Mouse (Mus musculus): ENCODE measurements at regions not wholly inside any gene's neighbourhood (a gene's known extent, or its start where the extent isn't known, plus 50 kb on each side); places are given as distances from the start of the nearest gene placed in this dataset.
A peak's percentile ranks its signal among the peaks of the same experiment; 100 is the strongest.

DNA sequence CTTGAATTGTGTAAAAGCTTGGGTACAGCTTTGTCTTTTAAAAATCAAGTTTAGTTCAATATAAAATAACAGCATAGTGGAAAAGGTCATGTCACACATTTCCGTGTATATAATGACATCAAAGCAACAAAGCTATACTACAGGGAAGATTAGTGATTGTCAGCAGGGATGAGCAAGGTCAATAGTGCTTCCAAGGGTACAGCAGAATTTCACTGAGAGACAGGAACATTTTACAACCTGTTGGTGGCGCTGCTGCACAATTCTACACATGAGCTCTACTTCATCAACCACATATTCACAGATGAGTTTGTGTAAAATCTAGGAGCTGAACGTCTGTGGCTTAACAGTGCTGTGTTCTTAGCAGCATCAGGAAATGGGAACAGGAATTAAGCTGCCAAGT lies 74.3 kb upstream of the A2m start:
- no peak overlapping the region for H3K27ac ChIP-seq
- peak; percentile 73 for DNase-seq (ENCODE audit: low spot score)
- no peak overlapping the region for H3K4me2 ChIP-seq (replicated peaks)
- no peaks in the 10 kb centered on the region for H3K4me1 ChIP-seq (replicated peaks; ENCODE audit: control insufficient read depth, insufficient read depth, low read length)
- no peaks in the 10 kb centered on the region for H3K27me3 ChIP-seq (ENCODE audit: control insufficient read depth, insufficient read depth, low read length)
- H3K4me3 ChIP-seq (replicated peaks; ENCODE audit: low read length) = no peak overlapping the region
- ATAC-seq (ENCODE audit: low FRiP score) = no peak
- no peaks in the 10 kb centered on the region for H3K36me3 ChIP-seq (replicated peaks; ENCODE audit: control insufficient read depth, insufficient read depth)
- H3K9me3 ChIP-seq (ENCODE audit: control insufficient read depth, low read length) = no peaks in the 10 kb centered on the region
- WGBS = 2% methylated on average over 3 of the region's 3 CpGs
- H3K9ac ChIP-seq = no peak overlapping the region

GRCm38 (mm10) chr6:121560393-121560793 lies 74.8 kb upstream of the A2m start:
- Histone ChIP-seq H3K9me3 (ENCODE audit: control insufficient read depth, low read length) (no peaks in the 10 kb centered on the region), H3K27me3 (ENCODE audit: control insufficient read depth, insufficient read depth, low read length) (no peaks in the 10 kb centered on the region), H3K36me3 (replicated peaks; ENCODE audit: control insufficient read depth, insufficient read depth) (no peaks in the 10 kb centered on the region), H3K27ac (no peak overlapping the region), H3K9ac (no peak overlapping the region), H3K4me2 (replicated peaks) (no peak overlapping the region), H3K4me3 (replicated peaks; ENCODE audit: low read length) (no peak overlapping the region), H3K4me1 (replicated peaks; ENCODE audit: control insufficient read depth, insufficient read depth, low read length) (no peaks in the 10 kb centered on the region)
- WGBS = 11% methylated on average over 1 of the region's 1 CpGs
- ATAC-seq (ENCODE audit: low FRiP score) (no peak), DNase-seq (ENCODE audit: low spot score) (no peak)

GRCm38 (mm10) chr6:121556481-121556880 lies 78.7 kb upstream of the A2m start:
- 4% methylated on average over 3 of the region's 3 CpGs for WGBS
- DNase-seq (ENCODE audit: low spot score) (peak; percentile 48), ATAC-seq (ENCODE audit: low FRiP score) (no peak)
- Histone ChIP-seq H3K36me3 (replicated peaks; ENCODE audit: control insufficient read depth, insufficient read depth) (no peaks in the 10 kb centered on the region), H3K4me1 (replicated peaks; ENCODE audit: control insufficient read depth, insufficient read depth, low read length) (no peaks in the 10 kb centered on the region), H3K27me3 (ENCODE audit: control insufficient read depth, insufficient read depth, low read length) (no peaks in the 10 kb centered on the region), H3K27ac (no peak overlapping the region), H3K9me3 (ENCODE audit: control insufficient read depth, low read length) (no peaks in the 10 kb centered on the region), H3K4me2 (replicated peaks) (no peak overlapping the region), H3K9ac (no peak overlapping the region), H3K4me3 (replicated peaks; ENCODE audit: low read length) (no peak overlapping the region)

GRCm38 (mm10) chr6:121553501-121554132 lies 80.1 kb upstream of the Iqsec3 start:
- 74% methylated on average over 2 of the region's 2 CpGs for WGBS
- ATAC-seq (ENCODE audit: low FRiP score) (0 out of 2 replicates have a peak, but pooled peaks have one; percentile 65), DNase-seq (ENCODE audit: low spot score) (no peak)
- H3K27ac ChIP-seq = no peak overlapping the region
- H3K27me3 ChIP-seq (ENCODE audit: control insufficient read depth, insufficient read depth, low read length) = no peaks in the 10 kb centered on the region
- no peak overlapping the region for H3K9ac ChIP-seq
- H3K36me3 ChIP-seq (replicated peaks; ENCODE audit: control insufficient read depth, insufficient read depth) = no peaks in the 10 kb centered on the region
- H3K4me1 ChIP-seq (replicated peaks; ENCODE audit: control insufficient read depth, insufficient read depth, low read length) = no peaks in the 10 kb centered on the region
- no peak overlapping the region for H3K4me2 ChIP-seq (replicated peaks)
- no peaks in the 10 kb centered on the region for H3K9me3 ChIP-seq (ENCODE audit: control insufficient read depth, low read length)
- no peak overlapping the region for H3K4me3 ChIP-seq (replicated peaks; ENCODE audit: low read length)

DNA sequence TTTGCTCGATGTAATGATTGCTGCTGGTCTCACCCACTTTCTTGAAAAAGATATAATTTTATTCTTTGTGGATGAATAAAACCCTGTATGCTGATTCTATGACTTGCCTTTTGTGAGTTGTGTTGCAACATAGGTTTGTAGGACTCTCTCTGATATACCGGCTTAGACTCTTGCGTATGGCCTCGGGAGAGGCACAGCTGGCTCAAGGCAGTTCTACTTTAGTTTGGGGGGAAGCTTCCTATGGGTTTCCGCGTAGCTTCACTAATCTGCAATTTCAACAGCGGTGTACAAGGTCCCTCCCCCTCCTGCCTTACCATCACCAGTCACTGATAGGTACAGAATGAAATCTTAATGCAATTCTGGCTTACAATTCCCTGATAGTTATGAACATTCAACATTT lies 60.0 kb upstream of the Iqsec3 start:
- no peak overlapping the region for H3K4me3 ChIP-seq (replicated peaks; ENCODE audit: low read length)
- no peaks in the 10 kb centered on the region for H3K27me3 ChIP-seq (ENCODE audit: control insufficient read depth, insufficient read depth, low read length)
- DNase-seq (ENCODE audit: low spot score) (no peak), ATAC-seq (ENCODE audit: low FRiP score) (no peak)
- WGBS = 76% methylated on average over 7 of the region's 7 CpGs
- H3K27ac ChIP-seq = no peak overlapping the region
- H3K9ac ChIP-seq = no peak overlapping the region
- no peaks in the 10 kb centered on the region for H3K36me3 ChIP-seq (replicated peaks; ENCODE audit: control insufficient read depth, insufficient read depth)
- H3K9me3 ChIP-seq (ENCODE audit: control insufficient read depth, low read length) = no peaks in the 10 kb centered on the region
- no peak overlapping the region for H3K4me2 ChIP-seq (replicated peaks)
- no peaks in the 10 kb centered on the region for H3K4me1 ChIP-seq (replicated peaks; ENCODE audit: control insufficient read depth, insufficient read depth, low read length)

DNA sequence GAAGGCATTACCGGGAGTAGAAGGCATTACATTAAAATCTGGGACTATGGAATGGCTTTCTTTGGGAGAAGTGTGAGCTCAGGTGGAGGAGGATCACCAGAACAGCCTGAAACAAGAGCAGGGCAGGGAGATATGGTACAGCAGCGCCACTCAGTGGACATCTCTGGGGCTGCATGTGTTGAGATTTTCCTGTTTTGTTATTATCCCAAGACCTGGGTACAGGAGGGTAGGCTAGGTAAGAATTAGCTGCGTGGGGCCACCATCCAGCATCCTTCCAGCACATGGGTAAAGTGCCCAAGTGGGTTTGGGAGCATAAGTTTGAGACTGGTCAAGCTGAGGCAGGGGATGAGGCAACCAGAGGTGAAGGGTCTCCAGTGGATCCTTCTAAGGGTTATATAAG lies 59.4 kb upstream of the Iqsec3 start:
- no peaks in the 10 kb centered on the region for H3K9me3 ChIP-seq (ENCODE audit: control insufficient read depth, low read length)
- no peak overlapping the region for H3K27ac ChIP-seq
- no peak overlapping the region for H3K9ac ChIP-seq
- no peaks in the 10 kb centered on the region for H3K4me1 ChIP-seq (replicated peaks; ENCODE audit: control insufficient read depth, insufficient read depth, low read length)
- H3K4me2 ChIP-seq (replicated peaks) = no peak overlapping the region
- H3K36me3 ChIP-seq (replicated peaks; ENCODE audit: control insufficient read depth, insufficient read depth) = no peaks in the 10 kb centered on the region
- peak; percentile 78; the same call in 1 of the 2 replicates for ATAC-seq (ENCODE audit: low FRiP score)
- DNase-seq (ENCODE audit: low spot score) = peak; percentile 84
- no peak overlapping the region for H3K4me3 ChIP-seq (replicated peaks; ENCODE audit: low read length)
- WGBS = 4% methylated on average over 3 of the region's 3 CpGs
- no peaks in the 10 kb centered on the region for H3K27me3 ChIP-seq (ENCODE audit: control insufficient read depth, insufficient read depth, low read length)

GRCm38 (mm10) chr6:121531825-121532389 lies 58.4 kb upstream of the Iqsec3 start:
- Histone ChIP-seq H3K9ac (no peak overlapping the region), H3K4me1 (replicated peaks; ENCODE audit: control insufficient read depth, insufficient read depth, low read length) (no peaks in the 10 kb centered on the region), H3K9me3 (ENCODE audit: control insufficient read depth, low read length) (no peaks in the 10 kb centered on the region), H3K27me3 (ENCODE audit: control insufficient read depth, insufficient read depth, low read length) (no peaks in the 10 kb centered on the region), H3K4me3 (replicated peaks; ENCODE audit: low read length) (no peak overlapping the region), H3K27ac (no peak overlapping the region), H3K36me3 (replicated peaks; ENCODE audit: control insufficient read depth, insufficient read depth) (no peaks in the 10 kb centered on the region), H3K4me2 (replicated peaks) (no peak overlapping the region)
- WGBS = 48% methylated on average over 13 of the region's 13 CpGs
- ATAC-seq (ENCODE audit: low FRiP score) (no peak), DNase-seq (ENCODE audit: low spot score) (no peak)

- DNase-seq (ENCODE audit: low spot score) = no peak
- H3K9ac ChIP-seq = no peak overlapping the region
- ATAC-seq (ENCODE audit: low FRiP score) = no peak
- peaks cover 10% of the 10 kb centered on the region; the same call in 1 of the 2 replicates for H3K4me1 ChIP-seq (replicated peaks; ENCODE audit: control insufficient read depth, insufficient read depth, low read length)
- no peaks in the 10 kb centered on the region for H3K9me3 ChIP-seq (ENCODE audit: control insufficient read depth, low read length)
- H3K4me2 ChIP-seq (replicated peaks) = no peak overlapping the region
- 93% methylated on average over 4 of the region's 4 CpGs for WGBS
- no peaks in the 10 kb centered on the region for H3K27me3 ChIP-seq (ENCODE audit: control insufficient read depth, insufficient read depth, low read length)
- no peak overlapping the region for H3K4me3 ChIP-seq (replicated peaks; ENCODE audit: low read length)
- H3K27ac ChIP-seq = no peak overlapping the region
- H3K36me3 ChIP-seq (replicated peaks; ENCODE audit: control insufficient read depth, insufficient read depth) = no peaks in the 10 kb centered on the region
Observed at GRCm38 (mm10) chr6:121527281-121527680, 53.8 kb upstream of the Iqsec3 start.

DNA sequence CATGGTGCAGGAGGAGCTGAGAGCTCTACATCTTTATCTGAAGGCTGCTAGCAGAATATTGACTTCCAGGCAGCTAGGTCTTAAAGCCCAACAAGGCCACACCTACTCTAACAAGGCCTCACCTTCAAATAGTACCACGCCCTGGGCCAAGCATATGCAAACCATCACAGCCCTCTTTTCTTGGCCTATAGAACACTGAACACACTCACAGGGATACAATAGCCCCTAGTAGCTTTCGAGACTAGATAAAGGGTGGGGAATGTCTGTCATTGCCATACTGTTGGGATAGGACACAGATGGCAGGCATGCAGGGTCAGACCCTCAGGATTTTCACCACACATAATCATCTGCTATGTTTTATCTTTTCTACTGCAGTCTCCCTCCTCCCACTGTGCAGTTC lies 52.6 kb upstream of the Iqsec3 start:
- Histone ChIP-seq H3K4me1 (replicated peaks; ENCODE audit: control insufficient read depth, insufficient read depth, low read length) (peaks cover 10% of the 10 kb centered on the region; the same call in 1 of the 2 replicates), H3K36me3 (replicated peaks; ENCODE audit: control insufficient read depth, insufficient read depth) (no peaks in the 10 kb centered on the region), H3K9ac (no peak overlapping the region), H3K27me3 (ENCODE audit: control insufficient read depth, insufficient read depth, low read length) (no peaks in the 10 kb centered on the region), H3K27ac (no peak overlapping the region), H3K4me2 (replicated peaks) (no peak overlapping the region), H3K9me3 (ENCODE audit: control insufficient read depth, low read length) (no peaks in the 10 kb centered on the region), H3K4me3 (replicated peaks; ENCODE audit: low read length) (no peak overlapping the region)
- WGBS = 85% methylated on average over 2 of the region's 2 CpGs
- ATAC-seq (ENCODE audit: low FRiP score) (no peak), DNase-seq (ENCODE audit: low spot score) (no peak)

DNA sequence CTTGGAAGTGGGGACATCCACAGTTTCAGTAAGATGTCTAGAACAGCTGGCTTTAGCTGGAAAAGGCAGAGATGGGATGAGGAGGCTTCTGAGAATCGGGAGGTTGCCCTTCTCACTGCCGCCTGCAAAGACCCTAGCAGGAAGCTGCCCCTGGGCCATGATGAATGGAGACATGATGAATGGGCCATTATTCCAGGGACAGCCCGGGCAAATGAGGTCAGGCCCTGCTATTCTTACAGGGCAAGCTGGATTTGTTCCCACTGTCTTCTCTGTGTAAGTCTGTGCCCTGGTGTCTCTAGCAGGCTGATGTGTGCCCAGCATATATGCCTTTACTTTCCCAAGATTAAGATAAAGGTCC lies 51.1 kb upstream of the Iqsec3 start:
- DNase-seq (ENCODE audit: low spot score) (no peak), ATAC-seq (ENCODE audit: low FRiP score) (no peak)
- no peak overlapping the region for H3K4me2 ChIP-seq (replicated peaks)
- H3K9ac ChIP-seq = no peak overlapping the region
- no peaks in the 10 kb centered on the region for H3K36me3 ChIP-seq (replicated peaks; ENCODE audit: control insufficient read depth, insufficient read depth)
- no peaks in the 10 kb centered on the region for H3K27me3 ChIP-seq (ENCODE audit: control insufficient read depth, insufficient read depth, low read length)
- 11% methylated on average over 3 of the region's 3 CpGs for WGBS
- H3K4me3 ChIP-seq (replicated peaks; ENCODE audit: low read length) = no peak overlapping the region
- peaks cover 10% of the 10 kb centered on the region; the same call in 1 of the 2 replicates for H3K4me1 ChIP-seq (replicated peaks; ENCODE audit: control insufficient read depth, insufficient read depth, low read length)
- H3K9me3 ChIP-seq (ENCODE audit: control insufficient read depth, low read length) = no peaks in the 10 kb centered on the region
- H3K27ac ChIP-seq = no peak overlapping the region
